Mouse (Mus musculus) CD4-positive, CD25-positive, alpha-beta regulatory T cell, adult 4 months (primary cell): ENCODE measurements around the gene Fgfr1op. TPM values are rescaled to one million over a fixed set of nuclear protein-coding genes. Genes with fewer than 3 reads are reported as not detected.
A peak's percentile ranks its signal among the peaks of the same experiment; 100 is the strongest.
"Not testable (repeated sequence)": the region's sequence is repeated elsewhere in the genome, so short reads cannot be mapped to it uniquely, and the experiment has no call there.

Source experiments
- ATAC-seq: one replicate; pipeline ENCODE4 v1.8.0; 2017
- polyA plus RNA-seq, 2 experiments: library from polyadenylated mRNA; unstranded; fragments of 100-300 nt; shearing (Covaris generic); gene quantifications; one replicate each; pipeline ENCODE4 v1.2.1; 2017

Gene Fgfr1op
- polyA plus RNA-seq, 2 experiments from 2014 or later, result 24.8 to 27.1 TPM

DNA sequence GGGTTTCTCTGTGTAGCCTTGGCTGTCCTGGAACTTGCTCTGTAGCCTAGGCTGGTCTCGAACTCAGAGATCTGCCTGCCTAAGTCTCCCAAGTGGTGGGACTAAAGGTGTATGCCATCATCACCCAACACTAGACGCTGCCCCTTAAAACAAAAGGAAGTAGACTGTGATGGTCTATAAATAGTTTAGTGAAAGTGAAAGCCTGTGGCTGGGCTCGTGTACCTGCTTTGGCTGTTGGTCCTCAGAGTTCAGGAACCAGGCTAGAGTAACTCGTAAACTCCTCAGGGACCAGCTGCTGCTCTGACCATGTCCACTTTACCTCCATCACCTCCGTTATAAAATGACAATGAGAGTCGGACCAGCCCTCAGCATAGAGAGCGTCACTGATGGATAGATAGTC, 5.0 kb downstream of the Fgfr1op start:
- ATAC-seq, result peak; percentile 40

DNA sequence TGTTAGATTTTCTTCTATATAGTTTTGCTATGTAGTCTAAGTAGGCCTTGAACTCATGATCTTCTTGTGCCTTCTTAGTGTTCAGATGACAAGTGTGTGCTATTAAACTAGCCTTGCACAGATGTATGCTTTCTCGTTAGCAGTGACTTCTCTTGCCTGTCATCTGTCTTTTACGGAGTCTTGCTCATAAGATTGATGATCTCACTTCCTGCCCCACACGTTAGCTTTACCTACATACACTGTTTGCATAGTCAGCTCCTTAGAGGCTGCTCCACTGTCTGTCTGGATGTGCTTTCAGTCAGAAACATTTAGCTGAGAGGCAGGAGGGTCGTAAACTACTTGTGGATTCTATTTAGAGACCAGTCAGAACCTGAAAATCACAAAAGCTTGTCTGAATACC, 5.8 kb downstream of the Fgfr1op start:
- ATAC-seq, result peak; percentile 87

DNA sequence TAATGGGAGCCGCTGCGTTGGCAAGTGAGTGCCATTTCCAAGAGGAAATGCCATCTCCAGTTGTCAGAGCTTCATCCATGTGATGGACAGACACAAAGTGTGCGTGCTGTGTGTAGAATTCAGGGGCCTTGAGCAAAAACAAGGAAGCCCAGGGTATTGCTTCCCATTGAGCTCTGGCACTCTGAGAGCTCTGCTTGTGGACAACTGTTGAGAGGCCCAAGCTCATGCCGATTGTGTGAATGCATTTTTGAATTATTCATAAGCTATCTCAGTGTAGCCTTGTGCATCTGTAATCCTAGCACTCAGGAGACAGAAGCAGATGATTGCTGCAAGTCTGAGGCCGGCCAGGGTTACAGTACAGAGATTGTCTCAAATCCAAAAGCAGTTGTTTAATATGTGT, 11.8 kb downstream of the Fgfr1op start:
- ATAC-seq, result no peak

- no peak for ATAC-seq
Observed at GRCm38 (mm10) chr17:8183815-8184214, 18.5 kb downstream of the Fgfr1op start.

DNA sequence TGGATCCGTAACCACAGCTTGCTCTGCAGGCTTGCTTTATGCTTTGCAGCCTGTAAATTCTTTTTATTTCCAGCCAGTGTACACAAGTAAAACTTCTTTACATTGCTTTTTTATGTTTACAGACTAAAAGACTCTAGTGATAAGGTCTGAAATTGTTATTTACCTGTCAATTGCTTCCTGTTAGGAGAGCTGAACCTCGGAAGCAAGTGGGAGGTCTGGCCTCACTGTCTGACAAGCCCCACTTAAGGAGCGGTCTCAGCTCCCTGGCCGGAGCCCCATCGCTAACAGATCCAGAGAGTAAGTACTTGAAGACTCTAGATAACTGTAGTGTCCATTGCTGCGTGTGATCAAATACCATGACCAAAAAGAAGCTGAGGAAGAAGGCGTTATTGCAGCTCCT, 18.9 kb downstream of the Fgfr1op start:
- ATAC-seq, result no peak

DNA sequence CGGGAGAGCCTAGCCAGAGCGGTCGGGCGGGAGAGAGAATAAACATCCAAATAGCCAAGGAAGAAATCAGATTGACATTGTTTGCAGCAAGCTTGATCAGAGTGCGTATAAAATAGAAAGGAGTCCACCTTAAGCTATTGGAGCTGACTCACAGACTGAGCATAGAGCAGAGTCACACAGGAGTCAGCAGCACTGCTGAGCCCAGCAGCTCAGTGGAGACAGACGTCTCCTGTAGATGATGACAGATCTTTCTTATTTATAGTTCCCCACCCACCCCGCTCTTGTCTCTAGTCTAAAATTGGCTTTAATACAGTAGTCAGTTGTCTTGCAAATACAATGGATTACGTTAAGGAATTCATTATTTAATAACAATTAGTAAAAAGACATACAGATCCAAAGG, 28.4 kb downstream of the Fgfr1op start:
- no peak for ATAC-seq

DNA sequence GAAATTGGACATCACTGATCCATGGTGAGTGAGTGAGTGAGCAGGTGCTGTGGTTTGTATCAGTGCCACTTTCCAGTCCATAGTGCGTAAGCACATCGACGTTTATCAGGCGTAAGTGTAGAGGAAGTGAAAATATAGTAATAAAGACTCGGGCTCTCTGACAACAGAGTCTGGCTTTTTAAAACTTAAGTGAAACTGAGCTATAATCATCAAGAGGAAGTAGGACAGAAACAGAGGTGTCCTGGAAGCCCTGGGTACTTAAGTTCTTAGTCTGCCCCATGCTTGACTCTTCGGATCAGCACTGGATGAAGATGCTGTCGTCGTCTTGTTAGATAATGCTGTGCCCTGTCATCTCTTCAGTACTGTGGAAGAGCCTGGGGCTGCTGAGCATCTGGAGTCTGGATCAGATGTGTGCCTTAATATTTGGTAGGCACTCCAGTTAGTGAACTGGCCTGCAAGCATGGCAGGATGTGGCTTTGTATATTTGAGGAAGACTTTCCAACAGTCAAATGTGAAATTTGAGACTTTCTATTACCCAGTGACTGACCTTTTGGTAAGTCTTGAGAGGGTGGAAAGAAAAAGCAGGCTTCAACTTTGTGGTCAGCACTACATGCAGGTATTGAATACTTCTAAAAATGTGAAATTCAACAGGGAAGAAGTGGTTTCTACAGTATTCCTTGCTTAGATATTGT, 30.5 kb downstream of the Fgfr1op start:
- ATAC-seq, result peak; percentile 70

DNA sequence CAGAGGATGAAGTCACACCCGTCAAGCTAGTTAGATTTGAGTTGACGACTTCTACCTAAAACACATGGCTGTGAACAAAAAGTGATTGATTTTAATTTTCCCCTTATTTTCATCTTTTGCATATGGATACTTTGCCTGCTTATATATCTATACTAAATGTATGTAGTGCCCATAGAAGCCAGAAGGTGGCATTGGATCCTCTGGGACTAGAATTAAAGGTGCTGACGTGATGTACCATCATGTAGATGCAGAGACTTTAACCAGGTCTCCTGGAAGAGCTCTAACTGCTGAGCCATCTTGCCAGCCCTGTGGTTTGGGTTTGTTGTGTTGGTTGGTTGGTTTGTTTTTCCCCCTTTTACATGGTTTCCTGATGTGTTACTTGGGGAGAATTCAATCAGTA, 32.4 kb downstream of the Fgfr1op start:
- ATAC-seq, result peak; percentile 75

- ATAC-seq, result no peak
Observed at GRCm38 (mm10) chr17:8199067-8199935, 34.0 kb downstream of the Fgfr1op start.

DNA sequence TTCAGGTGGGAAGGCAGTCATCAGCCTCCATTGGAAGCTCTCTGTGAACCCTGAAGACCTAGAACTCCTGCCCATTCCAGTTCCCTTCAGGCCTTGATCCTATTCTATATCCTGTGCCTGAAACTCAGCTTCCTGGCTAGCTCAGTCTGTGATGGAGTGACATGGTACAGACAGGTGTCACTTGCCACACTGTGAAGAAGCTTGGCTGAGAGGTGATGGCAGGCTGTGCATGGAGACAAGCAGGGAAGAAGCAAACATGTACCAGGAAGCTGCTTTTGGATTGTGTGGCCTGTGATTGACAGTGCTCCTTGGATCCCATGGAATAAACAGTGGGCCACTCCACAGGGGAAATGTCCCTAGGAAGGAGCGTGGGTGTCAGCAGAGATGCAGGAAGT, 34.6 kb downstream of the Fgfr1op start:
- no peak for ATAC-seq

DNA sequence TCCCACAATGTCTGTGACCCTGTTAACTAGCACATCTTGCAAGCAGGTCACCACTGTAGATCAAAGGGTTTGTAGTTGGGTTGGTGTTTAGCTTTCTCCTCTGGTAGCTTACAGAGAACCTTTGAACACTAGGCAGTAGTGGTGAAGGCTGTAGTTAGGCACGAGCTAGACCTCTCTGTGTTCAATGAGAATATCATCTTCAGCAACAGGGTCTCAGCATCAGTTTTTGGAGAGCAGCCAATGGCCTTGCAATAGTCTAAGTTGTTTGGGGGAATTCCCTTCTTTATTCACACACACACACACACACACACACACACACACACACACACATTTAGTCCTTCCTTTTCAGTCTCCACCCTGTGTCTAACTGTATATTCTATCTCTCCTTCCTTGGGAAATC, 38.2 kb downstream of the Fgfr1op start:
- ATAC-seq, result peak; percentile 56

DNA sequence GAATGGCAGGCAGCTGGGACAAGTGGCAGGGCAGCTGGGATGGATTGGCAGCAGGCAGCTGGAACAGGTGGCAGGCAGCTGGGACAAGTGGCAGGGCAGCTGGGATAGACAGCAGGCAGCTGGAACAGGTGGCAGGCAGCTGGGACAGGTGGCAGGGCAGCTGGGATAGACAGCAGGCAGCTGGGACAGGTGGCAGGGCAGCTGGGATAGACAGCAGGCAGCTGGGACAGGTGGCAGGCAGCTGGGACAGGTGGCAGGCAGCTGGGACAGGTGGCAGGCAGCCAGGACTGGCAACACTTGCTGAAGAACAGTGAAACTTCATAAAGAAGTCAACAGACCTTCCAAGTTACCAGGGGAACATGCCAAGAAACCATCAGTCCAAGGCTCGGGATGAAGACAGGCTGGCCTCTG, 39.9 kb downstream of the Fgfr1op start:
- ATAC-seq, result not testable (repeated sequence)

GRCm38 (mm10) chr17:8206691-8207090, 41.4 kb downstream of the Fgfr1op start:
- no peak for ATAC-seq

DNA sequence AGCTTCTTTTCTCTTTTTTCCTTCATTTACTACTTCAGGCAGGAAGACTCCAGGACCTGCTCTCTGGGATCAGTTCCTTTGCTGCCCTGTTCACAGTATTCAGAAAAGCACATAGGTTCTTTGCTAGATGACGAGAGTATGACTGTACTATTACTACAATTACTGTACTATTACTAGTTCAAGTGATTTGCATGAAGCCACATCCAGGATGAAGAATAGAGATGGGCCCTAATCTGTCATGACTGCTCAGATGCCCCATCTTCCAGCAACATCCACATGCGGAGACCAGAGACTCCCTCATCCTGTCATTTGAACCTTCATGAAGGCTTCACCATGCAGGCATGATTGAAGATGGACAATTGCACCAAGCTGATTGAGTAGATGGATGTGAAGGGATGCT, 44.4 kb downstream of the Fgfr1op start:
- peak; percentile 75 for ATAC-seq

DNA sequence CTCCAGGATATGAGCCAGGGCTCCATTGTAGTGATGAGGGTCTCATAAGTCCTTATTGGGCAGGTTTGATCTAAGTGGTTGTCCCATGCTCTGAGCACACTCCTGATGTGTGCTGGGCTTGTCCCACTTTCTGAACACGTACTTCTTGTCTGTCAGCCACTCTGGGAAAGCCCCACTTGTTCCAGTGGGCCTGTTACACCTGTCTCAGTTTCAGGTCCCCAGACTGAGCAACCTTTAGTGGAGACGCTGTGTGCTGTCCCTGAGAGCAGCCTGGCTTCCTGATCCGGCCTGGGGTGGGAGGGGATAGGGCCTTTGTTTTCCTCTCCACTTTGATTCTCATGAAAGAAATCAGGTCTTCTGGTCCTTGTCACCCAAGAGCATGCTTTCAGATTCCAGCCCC, 44.9 kb downstream of the Fgfr1op start:
- peak; percentile 62 for ATAC-seq

GRCm38 (mm10) chr17:8210675-8211074, 45.4 kb downstream of the Fgfr1op start:
- ATAC-seq, result peak; percentile 18

DNA sequence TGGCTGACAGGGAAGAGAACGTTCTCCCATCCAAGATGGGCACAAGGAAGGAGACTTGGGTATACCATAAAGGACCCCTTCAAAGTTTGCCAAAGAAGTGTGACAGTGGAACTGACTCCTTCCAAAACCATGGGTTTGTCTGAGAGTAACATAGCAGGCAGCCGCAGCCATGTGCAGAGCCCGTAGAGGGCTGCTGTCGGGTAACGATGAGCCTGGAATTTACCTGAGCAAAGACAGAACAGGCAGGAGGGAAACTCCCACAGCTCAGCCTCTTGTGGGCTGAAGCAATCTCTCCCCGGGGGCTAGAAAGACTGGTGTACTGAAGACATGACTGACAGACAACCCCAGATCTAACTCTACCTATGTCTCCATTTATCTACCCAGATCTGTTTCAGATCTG, 46.1 kb downstream of the Fgfr1op start:
- ATAC-seq, result peak; percentile 31

- no peak for ATAC-seq
Observed at GRCm38 (mm10) chr17:8214369-8214768, 49.1 kb downstream of the Fgfr1op start.

DNA sequence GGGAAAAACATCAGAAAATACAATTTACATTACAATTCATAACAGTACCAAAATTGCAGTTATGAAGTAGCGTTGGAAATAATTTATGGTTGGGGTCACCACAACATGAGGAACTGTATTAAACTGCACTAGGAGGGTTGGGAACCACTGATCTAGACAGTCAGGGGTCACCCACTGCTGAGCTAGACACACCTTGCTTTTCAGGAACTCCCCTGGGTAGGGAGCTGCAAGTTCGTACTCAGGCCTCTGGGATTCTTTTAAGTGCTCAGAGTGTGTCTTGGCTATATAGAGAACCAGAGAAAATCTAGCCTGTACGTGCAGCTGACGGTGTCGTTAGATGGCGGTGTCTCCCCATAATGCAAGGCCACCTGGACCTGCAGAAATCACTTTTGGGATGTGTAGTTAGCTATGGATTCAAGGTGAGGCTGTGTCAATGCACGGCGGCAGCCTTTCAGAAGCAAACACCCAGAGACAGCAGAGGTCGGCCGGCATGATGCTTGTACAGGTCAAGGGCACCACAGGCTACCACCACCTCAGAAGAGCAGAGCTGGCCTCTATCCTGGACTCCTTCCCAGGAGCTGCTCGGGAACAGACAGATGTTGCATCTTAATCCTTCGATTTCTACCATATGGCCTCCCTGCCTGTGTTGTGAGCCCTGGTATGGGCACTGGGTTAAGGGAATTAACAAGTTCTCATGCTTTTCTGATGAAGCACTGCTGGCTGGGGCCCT, 49.9 kb downstream of the Fgfr1op start:
- ATAC-seq, result no peak

DNA sequence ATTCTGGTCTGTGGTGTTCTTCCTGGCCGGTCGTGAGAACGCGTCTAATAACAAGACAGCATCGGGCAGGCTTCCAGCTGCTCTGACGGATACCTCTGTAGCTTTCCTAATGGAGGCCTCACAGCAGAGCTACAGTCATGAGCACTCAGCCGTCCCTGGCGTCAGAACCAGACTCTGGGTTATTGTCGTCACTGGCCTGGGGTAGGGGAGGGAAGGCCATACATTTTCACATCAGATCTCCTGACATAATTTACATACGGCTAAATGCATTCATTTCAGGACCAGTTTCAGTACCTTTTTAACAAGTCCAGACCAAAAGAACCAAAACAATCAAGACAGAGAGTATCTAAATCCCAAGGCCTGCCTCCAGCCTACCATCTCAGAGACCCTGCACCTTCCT, 57.9 kb downstream of the Fgfr1op start:
- no peak for ATAC-seq

DNA sequence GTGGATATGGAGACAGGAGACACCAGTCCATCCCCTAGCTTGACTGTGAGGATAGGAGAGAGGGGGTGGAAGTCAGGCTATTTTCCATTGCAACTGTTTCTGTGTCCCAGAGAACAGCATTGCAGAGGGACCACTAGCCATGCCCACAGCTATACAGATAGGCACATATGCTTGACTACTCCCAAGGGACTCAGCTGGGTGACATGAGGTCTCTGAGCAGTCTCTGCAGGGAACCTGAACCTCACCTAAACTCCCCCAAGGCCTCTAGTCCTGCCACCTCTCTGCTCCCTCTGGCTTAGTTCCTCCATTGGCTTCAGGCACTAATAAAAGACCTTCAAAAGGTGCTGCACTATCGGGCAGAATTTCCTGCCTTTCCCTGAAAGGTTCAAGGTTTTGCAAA, 58.8 kb downstream of the Fgfr1op start:
- no peak for ATAC-seq

GRCm38 (mm10) chr17:8225166-8225565, 59.9 kb downstream of the Fgfr1op start:
- ATAC-seq, result no peak

DNA sequence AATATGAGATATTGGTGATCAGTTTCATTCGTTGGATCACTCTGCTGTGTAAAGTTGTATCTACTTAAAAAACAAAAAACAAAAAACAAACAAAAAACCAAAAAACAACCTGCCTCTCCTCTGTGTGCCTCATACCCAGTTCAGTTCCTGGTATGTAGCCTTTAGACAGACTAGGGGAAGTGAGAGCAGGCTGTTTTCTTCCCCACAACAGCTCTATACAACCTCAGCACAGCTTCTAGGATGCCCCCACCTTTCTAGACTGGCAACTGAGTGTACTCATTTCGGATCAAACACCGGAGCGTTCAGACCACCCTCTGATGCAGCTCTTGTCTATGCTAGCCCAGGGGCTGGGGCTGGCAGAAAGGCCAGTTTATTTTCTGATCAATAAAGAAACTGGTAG, 60.4 kb downstream of the Fgfr1op start:
- ATAC-seq, result no peak
